Mouse (Mus musculus): ENCODE measurements around the gene Myo7a. TPM values are rescaled to one million over a fixed set of nuclear protein-coding genes. Genes with fewer than 3 reads are reported as not detected.

Gene Myo7a
- polyA plus RNA-seq, 1 experiment = 28.1 TPM

DNA sequence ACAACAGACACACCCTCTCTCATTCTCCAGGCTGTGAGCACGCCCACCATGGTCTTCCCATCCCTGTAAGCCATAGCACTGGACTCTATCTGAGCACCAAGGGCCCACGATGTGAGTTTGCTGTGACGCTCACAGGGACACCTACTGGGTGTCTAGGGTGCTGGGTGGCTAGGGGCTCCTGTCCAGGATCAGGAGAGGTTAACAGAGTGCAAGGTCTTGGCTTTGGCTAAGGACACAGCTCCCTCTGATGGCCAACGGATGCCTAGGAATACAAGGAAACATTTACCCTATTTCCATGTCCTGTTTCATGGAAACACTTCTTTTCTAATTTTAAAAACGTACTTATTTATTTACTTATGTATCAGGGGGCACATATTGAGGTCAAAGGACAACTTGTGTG, 31.2 kb upstream of the Myo7a start:
- H3K36me3 ChIP-seq (ENCODE audit: control insufficient read depth, insufficient read depth, low read length) = no peaks in the 10 kb centered on the region
- DNase-seq (ENCODE audit: low read depth in 1 of 2, low spot score in 2 of 2) = no peak
- H3K4me3 ChIP-seq (ENCODE audit: extremely low read depth, insufficient read depth, insufficient read length) = no peak overlapping the region
- no peaks in the 10 kb centered on the region for H3K4me1 ChIP-seq (ENCODE audit: control insufficient read depth, insufficient read depth, insufficient read length)
- H3K27me3 ChIP-seq (ENCODE audit: control insufficient read depth, insufficient read depth, low read length) = no peaks in the 10 kb centered on the region
- TF ChIP-seq CTCF (IDR thresholded peaks at IDR 0.05; ENCODE audit: extremely low read depth, insufficient read depth, insufficient read length, insufficient replicate concordance) = no peak
- no peak for TF ChIP-seq POLR2A (IDR thresholded peaks at IDR 0.05; ENCODE audit: low read depth, low read length)
- no peak overlapping the region for H3K27ac ChIP-seq (ENCODE audit: insufficient read depth, low read length)
- WGBS = 95% methylated on average over 5 of the region's 5 CpGs

DNA sequence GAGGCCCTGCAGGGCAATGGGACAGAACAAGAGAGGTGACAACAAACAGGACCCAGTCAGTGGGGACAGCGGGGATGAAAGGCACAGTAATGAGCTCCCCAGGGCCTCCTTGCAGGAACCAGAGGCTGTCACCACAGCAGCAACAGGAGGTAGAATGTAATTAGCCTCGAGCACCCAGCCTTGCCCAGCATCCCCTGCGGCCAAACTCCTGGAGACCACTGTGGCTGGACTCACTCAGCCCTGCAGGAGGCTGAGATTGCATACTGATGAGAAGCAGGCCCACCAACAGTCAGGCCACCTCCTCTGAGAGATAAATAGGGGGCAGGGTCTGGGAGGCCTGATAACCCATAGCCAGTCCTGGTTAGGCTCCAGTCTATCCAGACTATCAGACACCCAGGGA, 30.5 kb upstream of the Myo7a start:
- Histone ChIP-seq H3K4me1 (ENCODE audit: control insufficient read depth, insufficient read depth, insufficient read length) (no peaks in the 10 kb centered on the region), H3K36me3 (ENCODE audit: control insufficient read depth, insufficient read depth, low read length) (no peaks in the 10 kb centered on the region), H3K27ac (ENCODE audit: insufficient read depth, low read length) (no peak overlapping the region), H3K27me3 (ENCODE audit: control insufficient read depth, insufficient read depth, low read length) (no peaks in the 10 kb centered on the region), H3K4me3 (ENCODE audit: extremely low read depth, insufficient read depth, insufficient read length) (no peak overlapping the region)
- no peak for TF ChIP-seq CTCF (IDR thresholded peaks at IDR 0.05; ENCODE audit: extremely low read depth, insufficient read depth, insufficient read length, insufficient replicate concordance)
- no peak for DNase-seq (ENCODE audit: low read depth in 1 of 2, low spot score in 2 of 2)
- 72% methylated on average over 3 of the region's 3 CpGs for WGBS

DNA sequence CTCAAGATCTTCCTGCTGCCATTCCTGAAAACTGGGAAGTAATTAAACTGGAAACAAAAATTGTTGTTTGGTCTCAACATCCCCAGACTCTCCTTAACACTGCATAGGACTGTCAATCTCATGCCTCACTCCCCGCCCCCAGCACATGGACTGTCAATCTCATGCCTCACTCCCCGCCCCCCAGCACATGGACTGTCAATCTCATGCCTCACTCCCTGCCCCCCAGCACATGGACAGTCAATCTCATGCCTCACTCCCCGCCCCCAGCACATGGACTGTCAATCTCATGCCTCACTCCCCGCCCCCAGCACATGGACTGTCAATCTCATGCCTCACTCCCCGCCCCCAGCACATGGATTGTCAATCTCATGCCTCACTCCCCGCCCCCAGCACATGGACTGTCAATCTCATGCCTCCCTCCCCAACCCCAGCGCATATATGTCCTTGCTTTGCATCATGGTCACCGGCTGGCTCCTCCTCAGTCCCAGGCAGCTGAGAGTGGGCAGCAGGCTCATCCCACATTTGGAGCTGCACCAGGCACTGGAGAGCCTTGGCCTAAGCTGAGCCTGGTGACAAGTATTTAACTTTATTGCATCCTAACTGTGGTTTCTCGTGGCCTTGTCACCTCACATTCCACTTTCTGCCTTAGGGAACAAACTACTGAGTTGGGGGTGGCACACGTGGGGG, 29.5 kb upstream of the Myo7a start:
- TF ChIP-seq POLR2A (IDR thresholded peaks at IDR 0.05; ENCODE audit: low read depth, low read length) = no peak
- TF ChIP-seq CTCF (IDR thresholded peaks at IDR 0.05; ENCODE audit: extremely low read depth, insufficient read depth, insufficient read length, insufficient replicate concordance) = no peak
- Histone ChIP-seq H3K36me3 (ENCODE audit: control insufficient read depth, insufficient read depth, low read length) (no peaks in the 10 kb centered on the region), H3K4me1 (ENCODE audit: control insufficient read depth, insufficient read depth, insufficient read length) (no peaks in the 10 kb centered on the region), H3K27ac (ENCODE audit: insufficient read depth, low read length) (no peak overlapping the region), H3K27me3 (ENCODE audit: control insufficient read depth, insufficient read depth, low read length) (no peaks in the 10 kb centered on the region), H3K4me3 (ENCODE audit: extremely low read depth, insufficient read depth, insufficient read length) (no peak overlapping the region)
- DNase-seq (ENCODE audit: low read depth in 1 of 2, low spot score in 2 of 2) = no peak
- 92% methylated on average over 10 of the region's 10 CpGs for WGBS

DNA sequence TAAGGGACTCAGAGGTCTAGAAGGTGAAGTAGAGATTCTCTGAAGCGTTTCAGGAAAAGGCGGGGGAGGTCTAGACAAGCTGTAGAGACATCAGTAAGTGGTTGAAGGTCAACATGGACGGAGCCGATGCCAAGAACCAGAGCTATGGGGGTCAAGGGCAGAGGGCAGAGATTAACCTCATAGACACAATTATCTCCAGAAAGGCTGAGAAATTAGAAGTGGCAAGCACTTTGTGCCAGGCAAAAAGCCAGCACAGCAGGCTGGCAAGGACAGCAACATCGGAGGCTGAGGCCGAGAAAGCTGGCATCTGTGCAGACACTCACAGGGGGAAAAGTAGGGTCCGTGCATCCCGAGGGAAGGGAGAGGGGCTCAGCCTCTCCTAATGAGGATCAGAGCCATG, 28.4 kb upstream of the Myo7a start:
- Histone ChIP-seq H3K4me1 (ENCODE audit: control insufficient read depth, insufficient read depth, insufficient read length) (no peaks in the 10 kb centered on the region), H3K4me3 (ENCODE audit: extremely low read depth, insufficient read depth, insufficient read length) (no peak overlapping the region), H3K27me3 (ENCODE audit: control insufficient read depth, insufficient read depth, low read length) (no peaks in the 10 kb centered on the region), H3K27ac (ENCODE audit: insufficient read depth, low read length) (no peak overlapping the region), H3K36me3 (ENCODE audit: control insufficient read depth, insufficient read depth, low read length) (no peaks in the 10 kb centered on the region)
- TF ChIP-seq POLR2A (IDR thresholded peaks at IDR 0.05; ENCODE audit: low read depth, low read length) (no peak), CTCF (IDR thresholded peaks at IDR 0.05; ENCODE audit: extremely low read depth, insufficient read depth, insufficient read length, insufficient replicate concordance) (no peak)
- 85% methylated on average over 8 of the region's 8 CpGs for WGBS
- DNase-seq (ENCODE audit: low read depth in 1 of 2, low spot score in 2 of 2) = no peak

DNA sequence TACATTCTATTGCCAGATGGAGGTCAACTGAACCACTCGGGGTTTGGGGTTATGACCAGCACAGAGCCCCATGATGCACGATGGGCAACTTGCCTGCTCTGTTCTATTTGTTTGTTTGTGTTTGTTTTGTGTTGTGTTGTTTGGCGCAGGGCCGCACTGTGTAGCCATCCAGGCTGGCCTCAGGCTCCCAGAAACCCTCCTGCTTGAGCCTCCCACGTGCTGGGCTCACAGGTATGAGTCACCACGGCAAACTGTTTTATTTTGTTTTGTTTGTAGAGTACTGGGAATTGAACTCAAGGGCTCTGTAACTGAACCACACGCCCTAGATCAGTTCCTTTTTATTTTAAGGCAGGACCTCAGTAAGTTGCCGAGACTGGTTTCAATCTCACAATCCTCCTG, 27.1 kb upstream of the Myo7a start:
- H3K4me3 ChIP-seq (ENCODE audit: extremely low read depth, insufficient read depth, insufficient read length) = no peak overlapping the region
- TF ChIP-seq POLR2A (IDR thresholded peaks at IDR 0.05; ENCODE audit: low read depth, low read length) = no peak
- no peak for TF ChIP-seq CTCF (IDR thresholded peaks at IDR 0.05; ENCODE audit: extremely low read depth, insufficient read depth, insufficient read length, insufficient replicate concordance)
- no peak overlapping the region for H3K27ac ChIP-seq (ENCODE audit: insufficient read depth, low read length)
- H3K4me1 ChIP-seq (ENCODE audit: control insufficient read depth, insufficient read depth, insufficient read length) = no peaks in the 10 kb centered on the region
- H3K27me3 ChIP-seq (ENCODE audit: control insufficient read depth, insufficient read depth, low read length) = no peaks in the 10 kb centered on the region
- WGBS = 85% methylated on average over 8 of the region's 8 CpGs
- no peaks in the 10 kb centered on the region for H3K36me3 ChIP-seq (ENCODE audit: control insufficient read depth, insufficient read depth, low read length)
- no peak for DNase-seq (ENCODE audit: low read depth in 1 of 2, low spot score in 2 of 2)

DNA sequence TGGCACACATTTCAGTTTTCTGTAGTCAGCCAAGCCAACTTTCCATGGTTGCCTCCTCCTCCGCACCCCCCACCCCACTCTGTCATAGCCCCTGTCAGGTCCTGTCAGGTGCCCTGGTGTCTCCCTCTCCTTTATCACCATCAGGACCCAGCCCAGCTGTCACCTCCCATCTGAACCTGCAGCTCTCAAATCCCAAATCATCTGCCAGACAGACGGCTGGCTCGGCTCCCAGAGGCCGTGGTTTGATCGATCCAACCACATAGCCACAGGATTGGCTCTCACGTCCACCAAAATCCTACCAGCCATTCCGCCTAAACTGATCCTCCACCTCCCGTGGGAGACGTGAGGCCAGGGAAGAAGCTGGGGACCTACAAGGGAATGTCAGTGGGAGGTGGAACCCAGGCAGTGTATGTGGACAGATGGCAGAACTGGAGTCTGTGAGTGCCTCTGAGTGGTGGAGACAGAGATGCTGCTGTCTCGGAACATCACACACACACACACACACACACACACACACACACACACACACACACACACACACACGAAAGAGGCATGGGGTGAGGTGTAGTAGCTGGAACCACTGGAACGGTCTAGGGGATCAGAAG, 26.6 kb upstream of the Myo7a start:
- H3K36me3 ChIP-seq (ENCODE audit: control insufficient read depth, insufficient read depth, low read length) = no peaks in the 10 kb centered on the region
- no peaks in the 10 kb centered on the region for H3K4me1 ChIP-seq (ENCODE audit: control insufficient read depth, insufficient read depth, insufficient read length)
- H3K27ac ChIP-seq (ENCODE audit: insufficient read depth, low read length) = no peak overlapping the region
- H3K4me3 ChIP-seq (ENCODE audit: extremely low read depth, insufficient read depth, insufficient read length) = no peak overlapping the region
- DNase-seq (ENCODE audit: low read depth in 1 of 2, low spot score in 2 of 2) = no peak
- no peak for TF ChIP-seq POLR2A (IDR thresholded peaks at IDR 0.05; ENCODE audit: low read depth, low read length)
- no peak for TF ChIP-seq CTCF (IDR thresholded peaks at IDR 0.05; ENCODE audit: extremely low read depth, insufficient read depth, insufficient read length, insufficient replicate concordance)
- no peaks in the 10 kb centered on the region for H3K27me3 ChIP-seq (ENCODE audit: control insufficient read depth, insufficient read depth, low read length)
- WGBS = 73% methylated on average over 12 of the region's 12 CpGs

DNA sequence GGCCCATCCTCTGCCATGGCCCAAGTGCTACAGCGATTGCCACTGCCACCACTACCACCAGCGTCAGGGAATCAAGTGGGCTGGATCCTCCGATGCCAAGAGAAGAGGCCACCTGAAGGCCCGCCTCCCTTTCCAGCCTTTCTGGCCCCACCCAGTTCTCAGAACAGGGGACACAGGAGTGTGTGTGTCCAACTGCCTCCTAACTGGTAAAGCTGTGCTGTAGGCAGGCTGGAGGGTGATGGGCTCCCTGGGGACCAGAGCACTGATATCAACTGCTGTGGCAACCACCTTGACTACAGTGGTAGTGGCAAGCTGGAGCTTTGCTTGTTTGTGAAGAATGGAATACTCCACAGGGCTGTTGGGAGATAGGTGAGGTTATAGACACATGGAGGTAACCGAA, 26.1 kb upstream of the Myo7a start, which contains the start of gene Omp:
Gene Omp (minus strand): TSS at position 101 of the 400 bp plus-strand sequence.
- 84% methylated on average over 5 of the region's 5 CpGs for WGBS
- H3K27me3 ChIP-seq (ENCODE audit: control insufficient read depth, insufficient read depth, low read length) = no peaks in the 10 kb centered on the region
- no peak for DNase-seq (ENCODE audit: low read depth in 1 of 2, low spot score in 2 of 2)
- H3K4me1 ChIP-seq (ENCODE audit: control insufficient read depth, insufficient read depth, insufficient read length) = no peaks in the 10 kb centered on the region
- TF ChIP-seq POLR2A (IDR thresholded peaks at IDR 0.05; ENCODE audit: low read depth, low read length) (no peak), CTCF (IDR thresholded peaks at IDR 0.05; ENCODE audit: extremely low read depth, insufficient read depth, insufficient read length, insufficient replicate concordance) (no peak)
- no peak within 1 kb of the TSS for H3K4me3 ChIP-seq (ENCODE audit: extremely low read depth, insufficient read depth, insufficient read length)
- no peaks in the 10 kb centered on the region for H3K36me3 ChIP-seq (ENCODE audit: control insufficient read depth, insufficient read depth, low read length)
- H3K27ac ChIP-seq (ENCODE audit: insufficient read depth, low read length) = no peak within 1 kb of the TSS

Measured in spleen, adult 2 months (tissue).